Mouse (Mus musculus) v-Abl transformed pro-B cells (cell line): Measurements from ENCODE around the gene Nutf2-ps1.

Source experiments
- in situ Hi-C, 2 experiments: fragments of 400-800 bp; cut with MboI; formaldehyde crosslinking; loops; one replicate each; pipeline ENCODE4 v1.15.1; 2025; ENCODE audit not compliant: unreplicated experiment in 2 of 2

Gene Nutf2-ps1

DNA sequence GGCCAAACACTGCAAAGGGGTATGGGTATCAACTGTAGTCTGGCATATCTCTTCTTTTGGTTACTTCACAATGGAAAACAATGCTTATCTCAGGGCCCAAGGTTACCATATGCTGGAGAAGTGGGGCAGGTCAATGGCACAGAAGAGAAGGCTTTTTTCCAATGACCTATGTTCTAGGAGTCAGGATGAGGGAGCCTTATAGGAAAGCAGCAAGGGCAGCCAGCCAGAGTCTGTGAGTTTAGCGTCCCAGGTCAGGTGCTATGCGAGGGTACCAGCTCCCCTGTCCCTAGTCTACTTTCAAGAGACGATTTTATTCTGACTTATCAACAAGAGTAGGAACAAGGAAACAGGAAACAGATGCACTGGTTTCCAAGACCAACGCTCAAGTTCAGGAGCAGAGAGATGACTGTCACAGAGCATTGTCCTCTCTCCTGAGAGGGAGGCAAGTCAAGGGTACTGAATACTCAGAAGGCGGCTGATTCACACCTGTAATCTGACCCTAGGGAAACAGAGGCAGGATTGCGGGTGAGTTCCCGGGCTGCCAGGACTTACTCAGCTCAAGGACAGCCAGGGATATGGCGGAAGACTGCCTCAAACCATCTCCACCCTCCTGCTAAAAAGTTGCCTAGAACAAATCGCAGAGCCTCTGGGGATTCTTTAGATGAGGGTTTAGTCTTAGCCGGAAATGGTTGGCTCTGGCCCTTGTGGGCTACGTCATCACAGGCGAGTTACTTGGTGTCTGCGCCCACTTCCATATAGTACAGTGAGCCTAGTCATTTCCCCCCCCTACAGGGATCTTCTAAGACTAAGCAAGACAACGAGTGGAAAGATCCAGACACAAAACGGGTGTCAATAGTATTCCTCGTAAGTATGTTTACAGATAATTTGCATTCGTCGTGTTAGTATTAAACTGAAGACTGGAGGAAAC is 17.1 kb downstream of the Nutf2-ps1 start:
- in situ Hi-C loops = loop anchor here in 1 of 2 experiments (5.0 kb wide), 1 partner anchor 34 kb away; no protein-coding TSS in a partner anchor

DNA sequence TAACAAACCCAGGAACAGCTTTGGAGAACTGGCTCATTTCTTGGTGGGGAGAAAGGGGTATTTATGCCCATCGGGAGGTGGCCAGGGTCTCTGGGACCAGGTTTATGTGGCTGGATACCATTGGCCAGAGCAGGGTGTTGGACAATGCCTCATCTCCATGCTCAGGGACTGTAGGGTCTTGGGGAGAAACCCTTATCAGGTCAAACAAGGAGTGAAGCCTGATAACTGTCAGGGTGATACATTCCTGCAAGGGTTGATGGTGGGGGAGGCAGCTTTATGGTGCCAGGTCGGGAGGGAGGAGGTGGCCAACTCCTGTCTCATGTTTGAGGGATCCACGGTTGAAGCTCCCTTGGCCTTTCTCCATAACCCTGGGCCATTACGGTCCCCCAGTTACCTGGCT is 17.8 kb downstream of the Nutf2-ps1 start:
- in situ Hi-C loops = loop anchor here in 1 of 2 experiments (5.0 kb wide), 1 partner anchor 34 kb away; no protein-coding TSS in a partner anchor

DNA sequence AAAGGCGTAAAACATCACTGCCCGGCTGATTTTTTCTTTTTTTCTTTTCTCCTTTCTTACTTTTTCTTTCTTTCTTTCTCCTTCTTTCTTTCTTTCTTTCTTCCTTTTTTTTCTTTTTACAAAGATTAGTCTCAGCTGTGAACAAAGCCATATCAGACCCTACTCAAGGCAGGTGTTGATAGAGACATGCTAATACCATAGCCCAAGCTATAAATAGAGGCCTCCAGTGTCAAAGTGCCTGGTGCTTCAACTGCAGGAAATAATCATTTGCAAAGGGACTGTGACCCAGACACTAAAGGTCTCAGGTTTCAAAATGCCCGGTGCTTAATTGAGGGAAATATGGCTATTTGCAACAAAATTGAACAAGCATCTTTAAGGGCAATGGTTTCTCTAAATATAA is 20.3 kb downstream of the Nutf2-ps1 start:
- in situ Hi-C loops = no loop called here

DNA sequence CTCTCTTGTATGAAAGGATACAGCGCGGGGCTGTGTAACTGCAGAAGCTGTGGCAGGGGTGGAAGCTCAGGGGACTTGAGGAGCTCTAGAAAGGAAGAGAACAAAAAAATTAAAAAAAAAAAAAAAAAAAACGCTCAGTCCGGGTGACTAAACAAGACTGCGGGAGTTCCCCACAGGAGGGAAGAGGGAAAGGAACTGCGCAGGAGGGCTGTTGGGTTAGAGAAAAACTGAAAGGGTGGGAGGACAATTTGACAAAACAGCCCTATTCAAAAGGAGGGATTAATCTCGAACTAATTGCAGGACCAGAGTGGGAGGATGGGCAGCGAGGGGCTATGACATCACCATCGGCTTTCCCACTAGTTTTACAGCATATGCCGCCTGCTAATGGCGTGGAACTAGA is 21.0 kb downstream of the Nutf2-ps1 start:
- in situ Hi-C loops = no loop called here

DNA sequence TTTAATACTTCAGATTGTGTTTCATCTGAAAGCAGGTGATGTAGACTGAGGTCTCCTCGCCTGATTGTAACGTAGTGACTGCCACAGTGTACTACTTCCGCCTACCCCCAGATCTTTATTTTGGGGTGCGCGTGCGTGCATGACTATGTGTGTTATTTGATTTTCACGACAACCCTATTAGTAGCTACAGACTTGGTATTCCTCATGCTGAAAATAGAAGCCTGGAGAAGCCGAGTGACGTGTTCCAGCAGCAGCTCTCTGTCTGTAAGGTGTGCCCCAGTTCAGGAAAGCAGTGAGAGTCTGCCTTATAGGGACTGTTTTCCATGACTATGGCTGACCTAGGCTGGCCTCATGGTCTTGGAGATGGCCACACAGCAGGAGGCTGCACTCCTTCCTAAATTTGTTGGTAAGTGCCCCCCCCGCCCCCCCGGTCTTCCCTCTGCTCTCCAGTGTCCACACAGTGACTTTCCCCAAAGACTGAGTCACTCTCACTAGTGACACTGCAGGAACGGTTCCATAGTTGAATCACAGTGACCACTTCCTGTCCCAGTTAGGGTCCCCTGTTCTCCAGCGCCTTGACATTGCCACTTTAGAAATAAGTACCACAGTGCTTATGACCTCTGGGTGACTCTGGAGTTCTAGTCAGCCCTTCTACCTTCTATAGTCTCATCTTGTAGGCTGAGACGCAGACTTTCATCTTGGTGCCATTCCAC is 23.1 kb downstream of the Nutf2-ps1 start:
- in situ Hi-C loops = no loop called here

DNA sequence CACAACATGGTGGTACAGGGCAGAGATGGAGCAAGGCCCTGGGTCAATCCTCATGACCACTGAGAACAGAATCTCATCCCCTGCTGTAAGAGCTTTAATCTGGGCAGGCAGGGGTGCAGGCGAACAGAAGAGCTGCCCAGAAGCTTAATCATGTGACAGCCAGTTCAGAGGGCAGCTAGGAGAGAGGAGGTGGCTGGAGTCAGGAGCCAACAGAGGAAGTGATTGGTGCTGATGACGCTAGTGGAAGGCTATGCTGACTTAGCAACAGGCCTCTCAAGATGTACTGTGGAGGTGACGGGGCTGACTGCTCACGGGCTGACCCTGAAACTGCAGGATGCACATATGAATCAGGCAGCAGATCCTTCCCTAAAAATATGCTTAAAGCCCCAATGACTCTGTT is 24.7 kb downstream of the Nutf2-ps1 start:
- in situ Hi-C loops = no loop called here

DNA sequence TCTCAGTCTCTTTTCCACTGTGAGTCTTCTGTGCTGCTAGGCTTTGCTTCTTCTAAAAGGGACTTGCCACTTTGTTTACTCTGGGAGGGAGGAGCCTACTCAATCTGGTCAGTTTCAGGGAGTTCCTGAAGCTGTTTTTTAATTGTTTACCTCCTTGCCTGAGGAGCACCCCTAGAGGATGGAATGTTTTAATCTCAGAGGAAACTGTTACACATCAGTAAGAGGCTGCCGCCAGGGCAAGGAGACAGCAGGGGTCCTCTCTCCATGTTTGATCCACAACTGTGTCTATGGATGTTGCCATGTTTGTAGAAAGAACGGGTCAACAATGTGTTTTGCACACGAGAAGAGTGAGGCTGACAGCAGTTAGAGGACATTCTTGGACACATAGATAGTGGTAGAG is 28.4 kb downstream of the Nutf2-ps1 start:
- in situ Hi-C loops = no loop called here

DNA sequence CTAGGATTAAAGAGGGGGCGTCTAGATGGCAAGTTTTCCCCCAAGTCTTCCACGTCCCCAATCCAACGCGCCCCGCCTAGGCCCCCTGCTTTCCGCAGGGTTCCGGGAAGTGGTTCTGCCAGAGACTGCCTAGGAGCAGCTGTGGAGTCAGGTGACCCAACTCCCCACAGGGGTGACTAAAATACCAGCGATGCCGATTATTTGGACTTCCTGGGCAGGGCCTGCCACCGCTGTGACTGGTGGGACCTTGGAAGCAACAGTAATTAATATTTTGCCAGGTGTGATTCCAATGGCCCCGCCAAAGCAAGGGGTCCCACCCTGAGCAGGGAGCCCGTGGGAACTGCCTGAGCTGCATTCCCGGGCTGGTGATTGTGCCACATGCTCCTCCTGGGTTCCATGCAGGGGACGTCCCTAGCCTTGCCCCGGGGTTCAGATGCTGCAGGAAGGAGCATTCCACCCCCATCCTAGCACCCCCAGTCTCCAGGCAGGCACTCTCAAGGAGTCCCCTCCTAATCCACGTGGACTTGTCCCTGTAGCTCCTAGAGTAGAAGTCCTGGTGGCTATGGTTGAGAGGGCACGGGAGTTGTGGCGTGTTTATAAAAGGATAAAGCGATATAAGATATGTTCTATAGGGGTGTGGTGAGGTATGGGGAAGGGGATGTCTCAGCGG is 31.5 kb downstream of the Nutf2-ps1 start:
- in situ Hi-C loops = no loop called here

DNA sequence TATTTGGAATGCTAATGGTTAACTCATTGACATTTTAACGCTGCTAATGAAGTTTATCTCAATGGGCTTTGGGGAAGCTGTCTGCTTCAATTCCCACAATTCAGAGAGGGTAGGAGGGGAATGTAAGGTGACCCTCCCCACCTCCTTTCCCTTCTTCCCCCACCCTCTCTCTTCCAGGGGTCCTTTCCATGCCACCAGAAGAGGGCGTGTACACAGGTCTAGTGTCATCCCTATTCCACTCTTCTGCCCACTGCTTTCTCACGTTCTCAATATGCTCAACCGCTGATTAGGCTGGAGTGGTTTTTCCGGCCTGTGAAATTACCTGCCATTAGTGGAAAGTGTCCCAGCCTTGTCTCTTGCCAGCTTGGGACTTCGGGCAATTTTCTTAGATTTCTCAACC is 32.0 kb downstream of the Nutf2-ps1 start:
- in situ Hi-C loops = no loop called here

DNA sequence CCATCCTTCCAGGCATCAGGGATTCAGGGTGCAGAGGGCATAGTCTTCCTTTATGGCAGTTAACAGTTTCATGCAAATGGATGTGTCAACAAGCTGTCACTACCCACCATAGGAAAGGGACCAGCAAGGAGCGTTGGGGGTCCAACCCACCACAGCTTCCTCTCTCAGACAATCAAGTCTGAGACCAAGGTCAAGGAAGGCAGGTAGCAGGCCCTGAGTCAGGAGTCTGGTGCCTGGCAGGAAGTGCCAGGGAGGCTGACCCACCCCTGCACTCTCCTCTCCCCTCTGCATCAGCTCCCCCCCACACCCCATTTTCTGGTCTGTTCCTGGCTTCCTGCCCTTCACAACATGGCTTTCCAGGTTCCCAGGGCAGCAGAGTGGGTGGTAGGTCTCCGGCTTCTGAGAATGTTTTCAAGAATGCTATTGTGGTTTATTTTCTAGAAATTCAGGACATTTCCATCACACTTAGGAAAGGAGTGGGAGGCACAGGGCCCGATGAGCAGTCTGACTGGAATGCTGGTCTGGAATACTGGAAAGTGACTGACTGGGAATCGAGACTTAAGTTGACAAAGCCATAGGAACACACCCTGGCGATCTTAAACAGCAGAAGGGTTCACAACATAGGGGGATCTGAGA is 33.8 kb downstream of the Nutf2-ps1 start:
- in situ Hi-C loops = no loop called here

DNA sequence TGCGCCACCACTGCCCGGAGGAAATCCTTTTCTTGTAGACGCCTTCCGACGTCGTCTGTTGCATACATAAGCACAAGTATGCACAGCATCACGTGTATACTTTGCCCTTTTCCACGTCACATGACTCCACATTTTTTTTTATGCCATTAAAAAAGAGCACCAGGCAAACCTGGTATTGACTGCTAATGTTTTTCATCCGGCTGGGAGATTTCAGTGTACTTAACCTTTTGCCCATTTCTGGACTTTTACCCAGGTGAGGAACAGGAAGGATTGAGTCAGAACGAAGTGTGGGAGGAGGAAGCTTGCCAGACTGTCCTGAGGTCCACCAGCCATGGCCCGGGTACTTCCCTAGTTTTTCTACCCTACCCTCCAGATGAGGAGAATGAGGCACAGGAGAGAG is 34.5 kb downstream of the Nutf2-ps1 start:
- in situ Hi-C loops = no loop called here

DNA sequence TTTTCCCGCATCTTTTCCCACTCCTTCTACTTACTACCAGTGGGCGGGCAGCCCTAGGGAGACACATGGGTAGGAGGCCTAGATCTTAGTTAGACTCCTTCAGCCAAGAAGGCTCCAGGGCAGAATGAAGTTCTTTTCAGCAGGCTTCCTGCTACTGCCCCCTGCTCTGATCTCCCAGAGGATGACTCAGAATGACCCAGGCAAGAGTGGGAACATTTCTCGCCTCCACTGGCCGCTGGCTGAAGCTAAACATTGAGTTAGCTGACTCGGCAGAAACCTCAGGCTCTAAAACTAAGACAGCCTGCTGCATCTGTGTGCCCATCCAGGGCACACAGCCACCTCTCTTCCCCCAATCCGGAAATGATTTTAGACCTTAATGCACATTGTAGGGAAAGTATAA is 36.1 kb downstream of the Nutf2-ps1 start:
- in situ Hi-C loops = no loop called here

DNA sequence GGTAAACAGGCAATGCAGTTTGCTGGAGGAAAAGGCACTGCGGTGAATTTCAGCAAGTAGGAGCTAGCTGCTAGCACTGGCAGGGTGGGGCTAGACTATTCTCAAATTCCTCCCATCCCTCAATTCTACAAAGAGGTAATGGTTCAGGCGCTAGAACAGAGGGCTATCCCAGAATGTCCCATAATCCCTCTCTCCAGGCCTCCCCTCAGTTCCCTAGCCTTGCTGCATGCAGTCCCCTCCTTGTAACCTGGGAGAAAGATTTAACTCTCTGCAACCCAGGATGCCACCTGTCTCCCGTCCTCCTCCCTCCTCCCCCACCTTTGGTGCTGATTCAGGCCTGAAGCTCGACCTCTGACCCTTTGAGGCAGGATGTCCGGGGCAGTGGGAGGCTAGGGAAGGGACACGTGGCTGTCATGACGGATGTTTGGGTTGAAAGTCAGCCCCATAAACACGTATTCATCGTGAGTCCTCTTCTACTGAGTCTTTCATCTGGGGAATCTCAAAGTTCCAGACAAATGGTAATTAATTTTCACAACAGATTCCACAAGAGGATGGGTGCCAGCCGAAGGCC is 36.6 kb downstream of the Nutf2-ps1 start:
- in situ Hi-C loops = no loop called here

DNA sequence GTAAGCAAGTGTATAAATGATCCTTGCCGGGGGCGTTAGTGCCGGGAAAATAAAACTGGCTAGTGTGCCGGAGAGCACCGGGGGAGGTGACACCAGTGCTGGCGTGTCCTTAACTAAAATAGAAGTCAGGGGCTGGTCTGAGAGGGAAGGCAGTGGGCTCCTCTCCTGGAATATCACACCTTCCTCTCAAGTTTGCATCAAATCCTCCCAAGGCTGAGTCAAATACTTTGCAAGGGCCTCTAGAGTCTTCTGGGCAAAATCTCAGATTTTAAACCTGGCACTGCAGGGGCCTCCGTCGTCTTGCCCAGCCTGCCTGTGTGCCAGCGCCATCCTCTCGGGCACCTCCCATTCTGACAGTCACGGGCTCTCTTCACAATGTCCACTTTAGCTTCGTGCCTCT is 37.9 kb downstream of the Nutf2-ps1 start:
- in situ Hi-C loops = no loop called here

DNA sequence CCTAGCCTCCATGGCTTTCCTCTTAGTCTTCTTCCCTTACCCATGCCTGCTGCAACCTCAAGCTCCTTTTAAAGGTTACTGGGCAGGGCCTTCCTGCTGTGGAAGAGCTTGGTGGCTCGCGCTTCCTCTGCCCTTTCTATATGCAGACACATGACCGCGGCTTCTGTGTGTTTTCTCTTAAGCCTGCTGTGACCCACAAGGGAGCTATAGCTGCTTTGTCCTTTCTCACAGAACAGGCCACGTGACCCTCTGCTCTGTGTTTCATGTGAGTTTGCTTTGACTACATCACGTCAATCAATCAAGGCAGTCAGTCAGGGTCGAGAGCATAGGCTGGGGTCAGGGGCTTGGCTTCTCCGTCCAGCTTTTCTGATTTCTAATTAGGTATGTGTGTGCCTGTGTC is 41.3 kb downstream of the Nutf2-ps1 start:
- in situ Hi-C loops = no loop called here

DNA sequence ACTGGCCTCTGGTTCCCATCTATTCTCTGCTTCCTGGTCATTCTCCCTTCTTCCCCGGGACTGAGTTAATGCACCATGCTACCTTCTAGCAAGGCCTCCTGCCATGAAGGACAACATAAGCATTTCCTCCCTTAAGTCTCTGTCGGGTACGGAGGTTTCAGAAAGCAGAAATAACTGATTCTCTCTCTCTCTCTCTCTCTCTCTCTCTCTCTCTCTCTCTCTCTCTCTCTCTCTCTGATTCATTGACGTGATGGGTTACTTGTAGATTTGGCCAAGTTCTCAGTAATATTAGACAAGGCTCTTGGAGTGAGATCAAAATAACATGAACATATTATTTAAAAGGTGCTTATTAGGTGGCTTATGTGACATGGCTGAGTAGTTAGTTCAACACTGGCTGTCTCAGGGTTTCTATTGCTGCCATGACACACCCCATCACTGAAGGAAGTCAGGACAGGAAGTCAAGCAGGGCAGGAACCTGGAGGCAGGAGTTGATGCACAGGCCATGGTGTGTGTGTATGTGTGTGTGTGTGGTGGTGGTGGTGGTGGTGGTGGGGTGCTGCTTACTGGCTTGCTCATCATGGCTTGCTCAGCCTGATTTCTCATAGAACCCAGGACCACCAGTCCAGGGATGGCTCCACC is 43.8 kb downstream of the Nutf2-ps1 start:
- in situ Hi-C loops = no loop called here

DNA sequence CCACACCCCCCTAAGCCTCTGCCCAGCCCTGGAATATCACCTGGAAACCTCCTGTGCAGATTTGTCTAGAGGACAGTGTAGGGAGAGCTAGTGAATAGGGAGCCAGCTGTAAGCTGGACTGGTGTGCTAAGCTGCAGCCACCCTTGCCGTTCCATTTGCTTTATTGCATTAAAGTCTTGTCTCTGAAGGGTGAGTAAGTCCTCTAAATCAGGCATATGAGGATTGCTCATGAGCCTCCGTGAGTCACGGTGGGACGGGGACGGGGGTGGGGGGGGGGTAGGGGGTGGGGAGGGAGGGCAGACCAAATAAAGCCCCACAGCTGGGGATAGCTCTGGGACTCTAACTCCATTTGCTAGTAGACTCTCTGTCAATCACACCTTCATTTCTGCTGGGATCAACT is 45.3 kb downstream of the Nutf2-ps1 start:
- in situ Hi-C loops = no loop called here

DNA sequence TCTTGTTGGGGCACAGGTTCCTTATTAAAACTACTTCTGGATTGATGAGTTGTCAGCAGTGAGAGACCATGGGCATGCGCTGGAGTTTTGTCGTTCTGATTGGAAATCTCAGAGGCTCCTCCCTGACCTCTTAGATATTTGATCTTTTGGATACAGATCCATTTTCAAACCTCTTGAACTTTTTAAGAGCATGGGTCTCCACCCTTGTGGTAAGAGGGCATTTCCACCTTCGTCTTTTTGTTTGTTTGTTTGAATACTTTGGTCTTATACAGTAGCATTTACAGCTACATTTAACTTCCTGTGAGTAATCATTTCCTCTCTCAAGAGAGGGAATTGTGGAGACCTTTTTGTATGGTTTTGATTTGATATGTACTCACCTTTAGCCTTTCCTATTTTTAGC is 49.6 kb downstream of the Nutf2-ps1 start:
- in situ Hi-C loops = loop anchor here in 1 of 2 experiments (5.0 kb wide), 2 partner anchors 33 to 117 kb away; no protein-coding TSS in a partner anchor

DNA sequence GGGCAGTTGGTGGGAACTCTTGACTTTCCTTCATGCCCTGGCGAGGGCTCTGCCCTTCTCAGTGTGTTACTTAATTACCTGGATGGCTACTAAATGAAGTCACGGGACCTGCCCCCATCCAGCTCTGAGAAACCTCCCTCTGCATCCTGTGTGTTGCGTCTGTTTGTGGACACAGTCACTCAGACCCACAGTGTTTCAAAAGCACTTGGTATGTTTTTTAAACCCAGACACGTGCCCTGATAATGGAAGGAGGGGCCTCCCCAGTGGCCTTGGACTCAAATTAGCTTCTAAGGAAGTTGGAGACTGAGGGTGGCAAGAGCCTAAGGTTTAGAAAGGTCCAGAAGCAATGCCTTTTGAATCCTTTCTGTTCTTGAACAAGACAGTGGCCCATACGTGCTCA is 50.1 kb downstream of the Nutf2-ps1 start:
- in situ Hi-C loops = loop anchor here in 1 of 2 experiments (5.0 kb wide), 2 partner anchors 34 to 116 kb away; no protein-coding TSS in a partner anchor
